ENCODE assay signal across 35 mouse cellular contexts in genomic region chr17:40553470-40553869, GRCm38 (mm10). TPM values are rescaled to one million over a fixed set of nuclear protein-coding genes. Genes with fewer than 3 reads are reported as not detected.
A peak's percentile ranks its signal among the peaks of the same experiment; 100 is the strongest.
DNase-seq lines count a peak whose midpoint lies in the region; ATAC-seq and TF ChIP-seq lines count a peak whose summit lies in the region.
"Had no signal": no experiment of that assay in that cellular context is flagged by ENCODE, and none has a peak within 500 bp of the region (broad histone marks: within the 10 kb centered on the region; RNA-seq: fewer than 3 reads in every experiment).

No protein-coding gene starts in this region.

- no peaks in the 10 kb centered on the region for H3K36me3 ChIP-seq in embryonic facial prominence, embryonic 11.5 days (replicated peaks; ENCODE audit: control insufficient read depth, insufficient read depth, low read depth, low read length)
- no peaks in the 10 kb centered on the region for H3K36me3 ChIP-seq in embryonic facial prominence, embryonic 10.5 days (replicated peaks)
- no peaks in the 10 kb centered on the region for H3K36me3 ChIP-seq in limb, embryonic 14.5 days (ENCODE audit: control insufficient read depth, insufficient read depth, low read length)
- no peaks in the 10 kb centered on the region for H3K36me3 ChIP-seq in hindbrain, embryonic 14.5 days (replicated peaks; ENCODE audit: control insufficient read depth, insufficient read depth)
- H3K36me3 ChIP-seq: embryonic facial prominence, embryonic 12.5 days; forebrain, embryonic 12.5 days; forebrain, embryonic 15.5 days; G1E; heart, embryonic 10.5 days; heart, embryonic 13.5 days; hindbrain, embryonic 15.5 days; intestine, embryonic 15.5 days had no signal

- no peak overlapping the region for H3K27ac ChIP-seq in embryonic facial prominence, embryonic 11.5 days (replicated peaks; ENCODE audit: low read depth, low read length)
- no peak overlapping the region for H3K27ac ChIP-seq in embryonic facial prominence, embryonic 10.5 days (replicated peaks)
- no peak overlapping the region for H3K27ac ChIP-seq in limb, embryonic 14.5 days (replicated peaks; ENCODE audit: low read depth, low read length)
- H3K27ac ChIP-seq in hindbrain, embryonic 14.5 days = no peak overlapping the region
- H3K27ac ChIP-seq: embryonic facial prominence, embryonic 12.5 days; forebrain, embryonic 12.5 days; forebrain, embryonic 15.5 days; heart, embryonic 10.5 days; heart, embryonic 13.5 days; hindbrain, embryonic 15.5 days; intestine, embryonic 15.5 days had no signal

- no peaks in the 10 kb centered on the region for H3K9me3 ChIP-seq in embryonic facial prominence, embryonic 11.5 days (replicated peaks; ENCODE audit: control insufficient read depth, low read length)
- no peaks in the 10 kb centered on the region for H3K9me3 ChIP-seq in embryonic facial prominence, embryonic 10.5 days
- H3K9me3 ChIP-seq in limb, embryonic 14.5 days (ENCODE audit: control insufficient read depth, low read length) = no peaks in the 10 kb centered on the region
- no peaks in the 10 kb centered on the region for H3K9me3 ChIP-seq in hindbrain, embryonic 14.5 days (ENCODE audit: control insufficient read depth, low read length)
- H3K9me3 ChIP-seq: embryonic facial prominence, embryonic 12.5 days; forebrain, embryonic 12.5 days; forebrain, embryonic 15.5 days; G1E; heart, embryonic 10.5 days; hindbrain, embryonic 15.5 days; intestine, embryonic 15.5 days had no signal

- 59% methylated on average over 1 of the region's 1 CpGs for WGBS in embryonic facial prominence, embryonic 11.5 days
- 63% methylated on average over 1 of the region's 1 CpGs for WGBS in embryonic facial prominence, embryonic 10.5 days
- WGBS in limb, embryonic 14.5 days = 43% methylated on average over 1 of the region's 1 CpGs
- WGBS in hindbrain, embryonic 14.5 days = 83% methylated on average over 1 of the region's 1 CpGs

- H3K4me3 ChIP-seq in embryonic facial prominence, embryonic 11.5 days (ENCODE audit: low read depth, low read length) = no peak overlapping the region
- no peak overlapping the region for H3K4me3 ChIP-seq in embryonic facial prominence, embryonic 10.5 days
- H3K4me3 ChIP-seq in limb, embryonic 14.5 days (replicated peaks; ENCODE audit: low read length) = no peak overlapping the region
- H3K4me3 ChIP-seq in hindbrain, embryonic 14.5 days (replicated peaks; ENCODE audit: low read length) = no peak overlapping the region
- H3K4me3 ChIP-seq: embryonic facial prominence, embryonic 12.5 days; erythroblast, embryonic 14.5 days; forebrain, embryonic 12.5 days; forebrain, embryonic 15.5 days; heart, embryonic 10.5 days; heart, embryonic 13.5 days; hindbrain, embryonic 15.5 days; intestine, embryonic 15.5 days had no signal

- H3K4me2 ChIP-seq in embryonic facial prominence, embryonic 11.5 days (ENCODE audit: low read depth, low read length) = no peak overlapping the region
- no peak overlapping the region for H3K4me2 ChIP-seq in limb, embryonic 14.5 days (replicated peaks; ENCODE audit: low read depth, low read length, severe bottlenecking)
- H3K4me2 ChIP-seq in hindbrain, embryonic 14.5 days (replicated peaks) = no peak overlapping the region
- H3K4me2 ChIP-seq: embryonic facial prominence, embryonic 12.5 days; forebrain, embryonic 12.5 days; forebrain, embryonic 15.5 days; heart, embryonic 13.5 days; hindbrain, embryonic 15.5 days; intestine, embryonic 15.5 days had no signal

- no peak for TF ChIP-seq POLR2A in limb, embryonic 14.5 days (IDR thresholded peaks at IDR 0.05; ENCODE audit: borderline replicate concordance, extremely low read depth, insufficient read depth, insufficient read length)

- no peak overlapping the region for H3K9ac ChIP-seq in embryonic facial prominence, embryonic 11.5 days (replicated peaks; ENCODE audit: low read length)
- no peak overlapping the region for H3K9ac ChIP-seq in limb, embryonic 14.5 days (ENCODE audit: low read depth, low read length, severe bottlenecking)
- H3K9ac ChIP-seq in hindbrain, embryonic 14.5 days = no peak overlapping the region
- H3K9ac ChIP-seq: embryonic facial prominence, embryonic 12.5 days; forebrain, embryonic 12.5 days; forebrain, embryonic 15.5 days; heart, embryonic 13.5 days; hindbrain, embryonic 15.5 days; intestine, embryonic 15.5 days had no signal

- no peaks in the 10 kb centered on the region for H3K27me3 ChIP-seq in embryonic facial prominence, embryonic 11.5 days (ENCODE audit: control insufficient read depth, insufficient read depth, low read length)
- H3K27me3 ChIP-seq in embryonic facial prominence, embryonic 10.5 days (replicated peaks; ENCODE audit: low read depth, poor library complexity, severe bottlenecking) = no peaks in the 10 kb centered on the region
- H3K27me3 ChIP-seq in limb, embryonic 14.5 days (ENCODE audit: control insufficient read depth, insufficient read depth, low read length) = no peaks in the 10 kb centered on the region
- H3K27me3 ChIP-seq in hindbrain, embryonic 14.5 days (ENCODE audit: control insufficient read depth, insufficient read depth, low read length) = no peaks in the 10 kb centered on the region
- H3K27me3 ChIP-seq: CH12.LX; embryonic facial prominence, embryonic 12.5 days; forebrain, embryonic 12.5 days; forebrain, embryonic 15.5 days; heart, embryonic 13.5 days; hindbrain, embryonic 15.5 days; intestine, embryonic 15.5 days had no signal

- peak; percentile 55 for DNase-seq in embryonic facial prominence, embryonic 11.5 days (ENCODE audit: low spot score)
- DNase-seq in embryonic facial prominence, embryonic 10.5 days (ENCODE audit: low spot score) = no peak
- DNase-seq in embryo, embryonic 11 days = peak; percentile 42
- DNase-seq in forelimb bud, embryonic 11.5 days (ENCODE audit: low read depth, low spot score) = peak; percentile 18
- peak; percentile 45 for DNase-seq in limb, embryonic 14.5 days (ENCODE audit: low spot score)
- no peak for DNase-seq in hindbrain, embryonic 14.5 days (ENCODE audit: low spot score)
- no peak for DNase-seq in layer of hippocampus, postnatal 10 days (ENCODE audit: low spot score in 2 of 2)
- DNase-seq: adrenal gland, postnatal 10 days; adrenal gland, postnatal 36 days; B cell, adult 2 months; cerebellum, adult 18-20 months; cerebellum, adult 9-10 months; cerebellum, postnatal 14 days; gastrocnemius, postnatal 14 days; heart, adult 18-20 months; heart, postnatal 14 days; heart, postnatal 4 days; kidney, adult 11 months had no signal

- no peaks in the 10 kb centered on the region for H3K4me1 ChIP-seq in embryonic facial prominence, embryonic 11.5 days (ENCODE audit: control insufficient read depth, insufficient read depth, low read length)
- H3K4me1 ChIP-seq in embryonic facial prominence, embryonic 10.5 days = no peaks in the 10 kb centered on the region
- no peaks in the 10 kb centered on the region for H3K4me1 ChIP-seq in limb, embryonic 14.5 days (ENCODE audit: control insufficient read depth, insufficient read depth, low read length)
- H3K4me1 ChIP-seq in hindbrain, embryonic 14.5 days (replicated peaks; ENCODE audit: control insufficient read depth, insufficient read depth, low read length) = no peaks in the 10 kb centered on the region
- H3K4me1 ChIP-seq: forebrain, embryonic 12.5 days; forebrain, embryonic 15.5 days; heart, embryonic 10.5 days; heart, embryonic 13.5 days; hindbrain, embryonic 15.5 days; intestine, embryonic 15.5 days had no signal

- ATAC-seq in embryonic facial prominence, embryonic 11.5 days (replicated peaks; ENCODE audit: insufficient number of reproducible peaks, low FRiP score, low TSS enrichment, low read depth) = no peak
- peak; percentile 86 for ATAC-seq in limb, embryonic 14.5 days (ENCODE audit: low FRiP score, low read depth)
- no peak for ATAC-seq in hindbrain, embryonic 14.5 days (ENCODE audit: low FRiP score)
- no peak for ATAC-seq in megakaryocyte-erythroid progenitor cell, adult 5-6 weeks (replicated peaks; ENCODE audit: low FRiP score, low TSS enrichment, poor library complexity, severe bottlenecking)
- ATAC-seq: forebrain, embryonic 15.5 days; intestine, embryonic 15.5 days; Patski had no signal

RNA-seq across cellular contexts. Expression of gene Esp6, which starts 7.8 kb away (rescaled TPM):
- polyA plus RNA-seq in embryonic facial prominence, embryonic 11.5 days (2014; fragmentation: Nextera tagmentation; extraction: Ambion mirVana) = not detected in 2 replicates
- not detected in 2 replicates for polyA plus RNA-seq in embryonic facial prominence, embryonic 10.5 days (2016; fragmentation: Nextera tagmentation; extraction: Ambion mirVana)
- not detected in 2 replicates for polyA plus RNA-seq in limb, embryonic 14.5 days (2012; rRNA removed)
- not detected in 2 replicates for polyA plus RNA-seq in limb, embryonic 14.5 days (2014; fragmentation: Nextera tagmentation; extraction: Ambion mirVana)
- not detected in 2 replicates for polyA plus RNA-seq in hindbrain, embryonic 14.5 days (2014; fragmentation: Nextera tagmentation; extraction: Ambion mirVana)
- not detected in 2 replicates for total RNA-seq in megakaryocyte-erythroid progenitor cell, adult 5-6 weeks (2014; fragmentation: Nextera tagmentation)
- total RNA-seq in megakaryocyte-erythroid progenitor cell, adult 5-6 weeks (2017) = not detected in 2 replicates
- total RNA-seq in layer of hippocampus, postnatal 10 days (2021) = not detected
- total RNA-seq: adrenal gland, adult 18-20 months; adrenal gland, postnatal 10 days; adrenal gland, postnatal 36 days; CH12.LX; G1E; gastrocnemius, adult 18-20 months; gastrocnemius, postnatal 14 days; heart, adult 18-20 months; heart, postnatal 14 days; heart, postnatal 4 days had no signal
- polyA plus RNA-seq: embryonic facial prominence, embryonic 12.5 days; erythroblast, embryonic 14.5 days; forebrain, embryonic 12.5 days; forebrain, embryonic 15.5 days; G1E; gonadal fat pad, adult 2 months; heart, embryonic 10.5 days; heart, embryonic 13.5 days; heart, embryonic 16.5 days; hindbrain, embryonic 11.5 days; hindbrain, embryonic 15.5 days; intestine, embryonic 15.5 days; Patski had no signal

RNA-seq across cellular contexts. Expression of gene Esp8, which starts 33.6 kb away (rescaled TPM):
- polyA plus RNA-seq in embryonic facial prominence, embryonic 11.5 days (2014; fragmentation: Nextera tagmentation; extraction: Ambion mirVana) = not detected in 2 replicates
- not detected in 2 replicates for polyA plus RNA-seq in embryonic facial prominence, embryonic 10.5 days (2016; fragmentation: Nextera tagmentation; extraction: Ambion mirVana)
- polyA plus RNA-seq in limb, embryonic 14.5 days (2012; rRNA removed) = not detected in 2 replicates
- polyA plus RNA-seq in limb, embryonic 14.5 days (2014; fragmentation: Nextera tagmentation; extraction: Ambion mirVana) = not detected in 2 replicates
- not detected in 2 replicates for polyA plus RNA-seq in hindbrain, embryonic 14.5 days (2014; fragmentation: Nextera tagmentation; extraction: Ambion mirVana)
- total RNA-seq in megakaryocyte-erythroid progenitor cell, adult 5-6 weeks (2014; fragmentation: Nextera tagmentation) = not detected in 2 replicates
- not detected in 2 replicates for total RNA-seq in megakaryocyte-erythroid progenitor cell, adult 5-6 weeks (2017)
- total RNA-seq in layer of hippocampus, postnatal 10 days (2021) = not detected
- total RNA-seq: adrenal gland, adult 18-20 months; adrenal gland, postnatal 10 days; adrenal gland, postnatal 36 days; CH12.LX; G1E; gastrocnemius, adult 18-20 months; gastrocnemius, postnatal 14 days; heart, adult 18-20 months; heart, postnatal 14 days; heart, postnatal 4 days had no signal
- polyA plus RNA-seq: embryonic facial prominence, embryonic 12.5 days; erythroblast, embryonic 14.5 days; forebrain, embryonic 12.5 days; forebrain, embryonic 15.5 days; G1E; gonadal fat pad, adult 2 months; heart, embryonic 10.5 days; heart, embryonic 13.5 days; heart, embryonic 16.5 days; hindbrain, embryonic 11.5 days; hindbrain, embryonic 15.5 days; intestine, embryonic 15.5 days; Patski had no signal

RNA-seq across cellular contexts. Expression of gene Esp4, which starts 44.9 kb away (rescaled TPM):
- polyA plus RNA-seq in embryonic facial prominence, embryonic 11.5 days (2014; fragmentation: Nextera tagmentation; extraction: Ambion mirVana) = not detected in 2 replicates
- not detected in 2 replicates for polyA plus RNA-seq in embryonic facial prominence, embryonic 10.5 days (2016; fragmentation: Nextera tagmentation; extraction: Ambion mirVana)
- polyA plus RNA-seq in limb, embryonic 14.5 days (2012; rRNA removed) = not detected in 2 replicates
- not detected in 2 replicates for polyA plus RNA-seq in limb, embryonic 14.5 days (2014; fragmentation: Nextera tagmentation; extraction: Ambion mirVana)
- polyA plus RNA-seq in hindbrain, embryonic 14.5 days (2014; fragmentation: Nextera tagmentation; extraction: Ambion mirVana) = not detected in 2 replicates
- total RNA-seq in megakaryocyte-erythroid progenitor cell, adult 5-6 weeks (2014; fragmentation: Nextera tagmentation) = not detected in 2 replicates
- not detected in 2 replicates for total RNA-seq in megakaryocyte-erythroid progenitor cell, adult 5-6 weeks (2017)
- not detected for total RNA-seq in layer of hippocampus, postnatal 10 days (2021)
- total RNA-seq: adrenal gland, adult 18-20 months; adrenal gland, postnatal 10 days; adrenal gland, postnatal 36 days; CH12.LX; G1E; gastrocnemius, adult 18-20 months; gastrocnemius, postnatal 14 days; heart, adult 18-20 months; heart, postnatal 14 days; heart, postnatal 4 days had no signal
- polyA plus RNA-seq: embryonic facial prominence, embryonic 12.5 days; erythroblast, embryonic 14.5 days; forebrain, embryonic 12.5 days; forebrain, embryonic 15.5 days; G1E; gonadal fat pad, adult 2 months; heart, embryonic 10.5 days; heart, embryonic 13.5 days; heart, embryonic 16.5 days; hindbrain, embryonic 11.5 days; hindbrain, embryonic 15.5 days; intestine, embryonic 15.5 days; Patski had no signal

Comparison
In these comparisons a context has a peak if more than half of its experiments do, and no peak if none do; other contexts are left out.
1. DNase-seq: peak in embryonic facial prominence, embryonic 11.5 days (single experiment), embryo, embryonic 11 days (single experiment), forelimb bud, embryonic 11.5 days (single experiment) and limb, embryonic 14.5 days (single experiment); none in embryonic facial prominence, embryonic 10.5 days (single experiment), hindbrain, embryonic 14.5 days (single experiment) and layer of hippocampus, postnatal 10 days (0 of 2).